ENCODE assay signal across 19 mouse cellular contexts in genomic region chr10:17428315-17428714, GRCm38 (mm10).
DNase-seq lines count a peak whose midpoint lies in the region; ATAC-seq and TF ChIP-seq lines count a peak whose summit lies in the region.
"Had no signal": no experiment of that assay in that cellular context is flagged by ENCODE, and none has a peak within 500 bp of the region (broad histone marks: within the 10 kb centered on the region; RNA-seq: fewer than 3 reads in every experiment).

No protein-coding gene starts in this region.

- H3K4me3 ChIP-seq in kidney, adult 2 months (ENCODE audit: insufficient read depth, low read depth, low read length), result no peak overlapping the region
- no peak overlapping the region for H3K4me3 ChIP-seq in lung, embryonic 14.5 days (ENCODE audit: low read depth, low read length)
- H3K4me3 ChIP-seq: heart, embryonic 15.5 days; hindbrain, embryonic 15.5 days; intestine, embryonic 15.5 days; midbrain, embryonic 10.5 days; neural tube, embryonic 15.5 days had no signal

- H3K36me3 ChIP-seq in kidney, adult 2 months (ENCODE audit: control insufficient read depth, insufficient read depth, low read length), result no peaks in the 10 kb centered on the region
- no peaks in the 10 kb centered on the region for H3K36me3 ChIP-seq in lung, embryonic 14.5 days (ENCODE audit: insufficient read depth)
- H3K36me3 ChIP-seq: heart, embryonic 15.5 days; hindbrain, embryonic 15.5 days; intestine, embryonic 15.5 days; midbrain, embryonic 10.5 days; neural tube, embryonic 15.5 days had no signal

- WGBS in kidney, adult 2 months, result 44% methylated on average over 3 of the region's 3 CpGs
- WGBS in lung, embryonic 14.5 days, result 46% methylated on average over 3 of the region's 3 CpGs

- H3K9ac ChIP-seq in lung, embryonic 14.5 days, result no peak overlapping the region
- H3K9ac ChIP-seq: forebrain, postnatal 0 days; heart, embryonic 15.5 days; hindbrain, embryonic 15.5 days; intestine, embryonic 15.5 days; neural tube, embryonic 15.5 days had no signal

- H3K27me3 ChIP-seq in kidney, adult 2 months (replicated peaks; ENCODE audit: control insufficient read depth, insufficient read depth, low read length), result no peaks in the 10 kb centered on the region
- no peaks in the 10 kb centered on the region for H3K27me3 ChIP-seq in lung, embryonic 14.5 days (ENCODE audit: insufficient read depth, low read length)
- H3K27me3 ChIP-seq: heart, embryonic 15.5 days; hindbrain, embryonic 15.5 days; intestine, embryonic 15.5 days; neural tube, embryonic 15.5 days had no signal

- no peak for TF ChIP-seq POLR2A in kidney, adult 2 months (IDR thresholded peaks at IDR 0.05; ENCODE audit: low read depth, low read length)
- no peak for TF ChIP-seq POLR2A in brain, embryonic 14.5 days (IDR thresholded peaks at IDR 0.05; ENCODE audit: borderline replicate concordance, extremely low read depth, insufficient read depth, insufficient read length, poor library complexity, severe bottlenecking)

- peak; percentile 23 to 34 for DNase-seq in cerebellum, postnatal 14 days
- DNase-seq in cerebellum, adult 18-20 months, result no peak
- DNase-seq in kidney, adult 2 months, result peak; percentile 71
- DNase-seq in kidney, adult 18-20 months, result no peak
- peak; percentile 55 for DNase-seq in lung, embryonic 14.5 days
- no peak for DNase-seq in lung, postnatal 14 days
- peak; percentile 15 for DNase-seq in brain, embryonic 14.5 days (ENCODE audit: low read depth)
- no peak for DNase-seq in adrenal gland, adult (ENCODE audit: inconsistent age in 2 of 2, low spot score in 1 of 2)
- DNase-seq: adrenal gland, adult 2 months; forebrain, postnatal 0 days; gastrocnemius, postnatal 25 days; heart, postnatal 4 days had no signal

- H3K4me1 ChIP-seq in kidney, adult 2 months (ENCODE audit: control insufficient read depth, insufficient read depth, low read length), result no peaks in the 10 kb centered on the region
- no peaks in the 10 kb centered on the region for H3K4me1 ChIP-seq in lung, embryonic 14.5 days (ENCODE audit: insufficient read depth)
- H3K4me1 ChIP-seq: heart, embryonic 15.5 days; hindbrain, embryonic 15.5 days; intestine, embryonic 15.5 days; midbrain, embryonic 10.5 days; neural tube, embryonic 15.5 days had no signal

- H3K27ac ChIP-seq in kidney, adult 2 months (ENCODE audit: insufficient read depth, low read depth, low read length), result no peak overlapping the region
- H3K27ac ChIP-seq in lung, embryonic 14.5 days (ENCODE audit: low read depth), result no peak overlapping the region
- H3K27ac ChIP-seq: heart, embryonic 15.5 days; hindbrain, embryonic 15.5 days; intestine, embryonic 15.5 days; midbrain, embryonic 10.5 days; neural tube, embryonic 15.5 days; stomach, postnatal 0 days had no signal

- TF ChIP-seq CTCF in kidney, adult 2 months (conservative IDR thresholded peaks at IDR 0.05; ENCODE audit: insufficient read depth, insufficient read length, low read depth, low read length), result no peak
- TF ChIP-seq CTCF in lung, embryonic 14.5 days (IDR thresholded peaks at IDR 0.05; ENCODE audit: low read depth), result no peak
- TF ChIP-seq CTCF in brain, embryonic 14.5 days (IDR thresholded peaks at IDR 0.05; ENCODE audit: borderline replicate concordance, extremely low read depth, insufficient read depth, insufficient read length), result no peak

- ATAC-seq in lung, embryonic 14.5 days (ENCODE audit: insufficient read depth), result no peak
- ATAC-seq: forebrain, postnatal 0 days; intestine, embryonic 15.5 days; lung, postnatal 0 days had no signal

- no peak overlapping the region for H3K4me2 ChIP-seq in lung, embryonic 14.5 days
- H3K4me2 ChIP-seq: heart, embryonic 15.5 days; hindbrain, embryonic 15.5 days; intestine, embryonic 15.5 days; neural tube, embryonic 15.5 days had no signal

- H3K9me3 ChIP-seq in lung, embryonic 14.5 days (ENCODE audit: low read depth, low read length), result no peaks in the 10 kb centered on the region
- H3K9me3 ChIP-seq: heart, embryonic 15.5 days; hindbrain, embryonic 15.5 days; intestine, embryonic 15.5 days; midbrain, embryonic 10.5 days; neural tube, embryonic 15.5 days had no signal

Comparison
In these comparisons a context has a peak if more than half of its experiments do, and no peak if none do; other contexts are left out.
1. DNase-seq: peak in cerebellum, postnatal 14 days (2 of 2), kidney, adult 2 months (single experiment), lung, embryonic 14.5 days (single experiment) and brain, embryonic 14.5 days (single experiment); none in cerebellum, adult 18-20 months (0 of 2), kidney, adult 18-20 months (single experiment), lung, postnatal 14 days (single experiment) and adrenal gland, adult (0 of 2).